Mouse (Mus musculus): ENCODE measurements around the gene C8b. TPM values are rescaled to one million over a fixed set of nuclear protein-coding genes. Genes with fewer than 3 reads are reported as not detected.

C8b gene
- polyA plus RNA-seq, 1 experiment from 2014 or later: not detected

Other genes starting within 250 kb of the C8b start
- not detected in 2 replicates for gene Gm17662, start 91.0 kb downstream of the C8b start, polyA plus RNA-seq (2015; fragmentation: Nextera tagmentation; extraction: Ambion mirVana)
- gene C8a, start 110.1 kb downstream of the C8b start, polyA plus RNA-seq (2015; fragmentation: Nextera tagmentation; extraction: Ambion mirVana): 0.17 TPM in 1 of 2 replicates, not detected in the other
- 0.21 and 0.29 TPM in 2 replicates for gene Fyb2, start 147.1 kb downstream of the C8b start, polyA plus RNA-seq (2015; fragmentation: Nextera tagmentation; extraction: Ambion mirVana)

Data from embryonic facial prominence, embryonic 13.5 days (tissue).